Mouse (Mus musculus) CH12.LX (cell line): ENCODE measurements around the gene Hist1h3e.

Source experiments
- CHD2 ChIP-seq: IDR thresholded peaks from 2 replicates; pipeline ENCODE4 v1.6.1; 2011; ENCODE audit warnings: low read length, improper control_type of control experiment
- CTCF ChIP-seq, 2 experiments: IDR thresholded peaks in 1 of 2; conservative IDR thresholded peaks in 1 of 2; 2 replicates each; pipeline ENCODE4 v1.5.1; 2011 to 2012; ENCODE audit warnings: low read depth in 2 of 2, low read length in 2 of 2, improper control_type of control experiment in 1 of 2, inconsistent platforms in 1 of 2, mild to moderate bottlenecking in 1 of 2, moderate library complexity in 1 of 2
- EP300 ChIP-seq: IDR thresholded peaks from 2 replicates; pipeline ENCODE4 v1.6.1; 2011; ENCODE audit warnings: low read length, improper control_type of control experiment
- MAFK ChIP-seq: IDR thresholded peaks from 2 replicates; pipeline ENCODE4 v1.6.1; 2011; ENCODE audit warnings: low read length, improper control_type of control experiment; ENCODE audit not compliant: insufficient replicate concordance
- POLR2A ChIP-seq: IDR thresholded peaks from 2 replicates; pipeline ENCODE4 v1.6.1; 2011; ENCODE audit warnings: low read depth, mild to moderate bottlenecking, improper control_type of control experiment, low read length
- TBP ChIP-seq: conservative IDR thresholded peaks from 2 replicates; pipeline ENCODE4 v1.6.1; 2011; ENCODE audit warnings: low read depth, low read length, improper control_type of control experiment
- TCF12 ChIP-seq: IDR thresholded peaks from 2 replicates; pipeline ENCODE4 v1.6.1; 2014; ENCODE audit warnings: low read depth, mild to moderate bottlenecking, inconsistent platforms, low read length, improper control_type of control experiment
- UBTF ChIP-seq: IDR thresholded peaks from 2 replicates; pipeline ENCODE4 v1.6.1; 2012; ENCODE audit warnings: low read depth, mild to moderate bottlenecking, inconsistent platforms, low read length, improper control_type of control experiment, moderate library complexity
- USF1 ChIP-seq: IDR thresholded peaks from 2 replicates; pipeline ENCODE4 v1.6.1; 2014; ENCODE audit warnings: low read depth, mild to moderate bottlenecking, inconsistent platforms, low read length, improper control_type of control experiment
- ZNF384 ChIP-seq: IDR thresholded peaks from 2 replicates; pipeline ENCODE4 v1.6.1; 2012; ENCODE audit warnings: low read depth, low read length, improper control_type of control experiment, inconsistent platforms

GRCm38 (mm10) chr13:23576351-23576881, 14.2 kb upstream of the Hist1h3e start:
- TF ChIP-seq UBTF, result no peak
- TF ChIP-seq POLR2A, result peak; percentile 75
- no peak for TF ChIP-seq TBP
- TF ChIP-seq USF1, result no peak
- TF ChIP-seq CTCF (conservative IDR thresholded peaks at IDR 0.05 in 1 of 2, IDR thresholded peaks at IDR 0.05 in 1 of 2; ENCODE audit: low read depth in 2 of 2, low read length in 2 of 2), result no peak
- TF ChIP-seq MAFK, result no peak
- no peak for TF ChIP-seq ZNF384
- 0 out of 2 replicates have a peak, but pooled peaks have one; percentile 55 for TF ChIP-seq CHD2
- TF ChIP-seq EP300, result no peak
- no peak for TF ChIP-seq TCF12
